Mouse (Mus musculus): ENCODE measurements at regions not wholly inside any gene's neighbourhood (a gene's known extent, or its start where the extent isn't known, plus 50 kb on each side); places are given as distances from the start of the nearest gene placed in this dataset.

GRCm38 (mm10) chr13:28898900-28899299 lies 54.6 kb downstream of the Sox4 start:
- DNase-seq (ENCODE audit: low spot score, missing footprints) = peak; percentile 41
- no peak overlapping the region for H3K9ac ChIP-seq (ENCODE audit: low read length)
- no peaks in the 10 kb centered on the region for H3K9me3 ChIP-seq (ENCODE audit: control insufficient read depth, low read length)
- ATAC-seq (ENCODE audit: low FRiP score) = no peak
- WGBS = 90% methylated on average over 4 of the region's 4 CpGs
- no peaks in the 10 kb centered on the region for H3K4me1 ChIP-seq (ENCODE audit: control insufficient read depth, insufficient read depth, low read length)
- no peak overlapping the region for H3K4me3 ChIP-seq (ENCODE audit: low read depth, low read length)
- H3K36me3 ChIP-seq (ENCODE audit: control insufficient read depth, insufficient read depth, low read length) = no peaks in the 10 kb centered on the region
- no peak overlapping the region for H3K4me2 ChIP-seq
- H3K27ac ChIP-seq (ENCODE audit: low read depth, low read length) = no peak overlapping the region
- H3K27me3 ChIP-seq (ENCODE audit: control insufficient read depth, insufficient read depth, low read length) = no peaks in the 10 kb centered on the region

DNA sequence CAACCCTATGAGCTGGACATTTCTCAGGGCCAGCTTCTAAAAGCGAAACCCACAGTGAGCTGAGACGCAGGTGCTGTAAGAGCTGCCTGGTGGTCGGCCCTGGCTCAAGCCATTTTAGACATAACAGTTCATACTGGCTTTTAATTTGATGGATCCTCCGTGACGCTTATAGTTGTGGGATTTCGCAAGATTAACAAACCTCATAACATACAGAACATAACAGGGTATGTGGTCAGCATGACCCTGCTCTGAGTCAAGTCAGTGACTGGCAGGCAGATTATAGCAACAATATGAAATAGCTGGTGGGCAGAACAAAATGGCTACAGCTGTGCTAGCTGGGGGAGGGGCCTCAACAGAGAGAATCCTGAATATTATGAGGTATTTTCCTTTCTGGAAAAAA lies 60.6 kb downstream of the Sox4 start:
- no peak for ATAC-seq (ENCODE audit: low FRiP score)
- WGBS = 93% methylated on average over 6 of the region's 6 CpGs

DNA sequence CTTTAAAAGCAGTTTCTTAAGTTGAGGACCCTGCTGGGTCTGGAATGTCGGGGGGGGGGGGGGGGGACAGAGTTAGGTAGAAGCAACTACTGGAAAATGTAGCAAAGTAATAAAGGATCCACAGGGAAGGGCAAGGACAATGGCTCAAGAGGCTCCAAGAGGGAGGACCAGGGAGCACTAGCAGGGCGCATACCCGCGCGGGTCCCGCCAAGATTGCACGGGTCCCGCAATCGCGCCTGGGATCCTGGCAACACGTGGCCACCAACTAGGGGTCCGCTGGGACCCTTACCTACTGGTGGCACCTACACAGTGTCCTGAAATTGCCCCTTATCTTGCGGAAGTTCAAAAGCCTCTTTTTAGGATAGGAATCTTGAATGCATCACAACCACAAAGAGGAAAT lies 66.4 kb downstream of the Sox4 start:
- Histone ChIP-seq H3K4me3 (ENCODE audit: low read depth, low read length) (no peak overlapping the region), H3K9me3 (ENCODE audit: control insufficient read depth, low read length) (no peaks in the 10 kb centered on the region), H3K4me2 (peak overlapping the region; percentile 29), H3K27ac (ENCODE audit: low read depth, low read length) (no peak overlapping the region), H3K9ac (ENCODE audit: low read length) (no peak overlapping the region), H3K27me3 (ENCODE audit: control insufficient read depth, insufficient read depth, low read length) (0 out of 2 replicates have a peak, but pooled peaks cover 2% of the 10 kb centered on the region), H3K36me3 (ENCODE audit: control insufficient read depth, insufficient read depth, low read length) (no peaks in the 10 kb centered on the region), H3K4me1 (ENCODE audit: control insufficient read depth, insufficient read depth, low read length) (peaks cover 22% of the 10 kb centered on the region)
- peak; percentile 90 for DNase-seq (ENCODE audit: low spot score, missing footprints)
- WGBS = 7% methylated on average over 13 of the region's 13 CpGs
- ATAC-seq (ENCODE audit: low FRiP score) = no peak

More for the DNA sequence above, 60.6 kb downstream of the Sox4 start:
- no peaks in the 10 kb centered on the region for H3K36me3 ChIP-seq (ENCODE audit: control insufficient read depth, insufficient read depth, low read length)
- H3K4me2 ChIP-seq = no peak overlapping the region
- no peak overlapping the region for H3K9ac ChIP-seq (ENCODE audit: low read length)
- H3K27me3 ChIP-seq (ENCODE audit: control insufficient read depth, insufficient read depth, low read length) = no peaks in the 10 kb centered on the region
- no peaks in the 10 kb centered on the region for H3K4me1 ChIP-seq (ENCODE audit: control insufficient read depth, insufficient read depth, low read length)
- DNase-seq (ENCODE audit: low spot score, missing footprints) = no peak
- no peak overlapping the region for H3K27ac ChIP-seq (ENCODE audit: low read depth, low read length)
- no peaks in the 10 kb centered on the region for H3K9me3 ChIP-seq (ENCODE audit: control insufficient read depth, low read length)
- H3K4me3 ChIP-seq (ENCODE audit: low read depth, low read length) = no peak overlapping the region

DNA sequence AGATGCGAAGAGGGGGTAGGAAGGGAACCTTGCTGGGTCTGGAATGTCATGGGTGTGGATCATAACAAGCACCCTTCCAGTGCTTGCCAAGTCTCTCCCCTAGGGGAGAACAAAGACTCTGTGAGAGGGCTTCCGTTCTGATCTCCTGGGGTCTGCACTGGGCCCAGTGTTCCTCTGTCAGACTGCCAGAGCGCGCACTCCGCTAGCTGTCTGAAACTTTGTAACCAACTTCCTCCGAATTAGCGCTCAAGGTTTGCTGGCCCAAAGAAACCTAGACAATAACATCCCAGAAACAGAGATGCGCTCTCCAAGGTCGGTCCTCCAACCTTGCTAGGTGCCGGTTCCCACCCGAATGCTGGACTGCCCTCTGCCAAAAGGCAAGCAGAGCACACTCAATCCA lies 66.8 kb downstream of the Sox4 start:
- Histone ChIP-seq H3K36me3 (ENCODE audit: control insufficient read depth, insufficient read depth, low read length) (no peaks in the 10 kb centered on the region), H3K4me1 (ENCODE audit: control insufficient read depth, insufficient read depth, low read length) (peaks cover 26% of the 10 kb centered on the region), H3K4me2 (peak overlapping the region; percentile 29), H3K4me3 (ENCODE audit: low read depth, low read length) (no peak overlapping the region), H3K27me3 (ENCODE audit: control insufficient read depth, insufficient read depth, low read length) (0 out of 2 replicates have a peak, but pooled peaks cover 2% of the 10 kb centered on the region), H3K9ac (ENCODE audit: low read length) (no peak overlapping the region), H3K27ac (ENCODE audit: low read depth, low read length) (no peak overlapping the region), H3K9me3 (ENCODE audit: control insufficient read depth, low read length) (no peaks in the 10 kb centered on the region)
- ATAC-seq (ENCODE audit: low FRiP score) (no peak), DNase-seq (ENCODE audit: low spot score, missing footprints) (peak; percentile 89)
- WGBS = 5% methylated on average over 11 of the region's 11 CpGs

GRCm38 (mm10) chr13:28885083-28886037 lies 68.2 kb downstream of the Sox4 start:
- H3K27me3 ChIP-seq (ENCODE audit: control insufficient read depth, insufficient read depth, low read length) = 0 out of 2 replicates have a peak, but pooled peaks cover 2% of the 10 kb centered on the region
- peak; percentile 84 for ATAC-seq (ENCODE audit: low FRiP score)
- H3K4me1 ChIP-seq (ENCODE audit: control insufficient read depth, insufficient read depth, low read length) = peaks cover 29% of the 10 kb centered on the region
- H3K9ac ChIP-seq (ENCODE audit: low read length) = peak overlapping the region; percentile 75
- H3K36me3 ChIP-seq (ENCODE audit: control insufficient read depth, insufficient read depth, low read length) = no peaks in the 10 kb centered on the region
- H3K27ac ChIP-seq (ENCODE audit: low read depth, low read length) = peak overlapping the region; percentile 4; the same call in 1 of the 2 replicates
- under 1% methylated on average over 25 of the region's 30 CpGs for WGBS
- peak overlapping the region; percentile 63 for H3K4me2 ChIP-seq
- peak overlapping the region; percentile 48 for H3K4me3 ChIP-seq (ENCODE audit: low read depth, low read length)
- peak; percentile 97 for DNase-seq (ENCODE audit: low spot score, missing footprints)
- H3K9me3 ChIP-seq (ENCODE audit: control insufficient read depth, low read length) = no peaks in the 10 kb centered on the region

GRCm38 (mm10) chr13:28884191-28884820 lies 69.2 kb downstream of the Sox4 start:
- ATAC-seq (ENCODE audit: low FRiP score) = peak; percentile 54
- Histone ChIP-seq H3K4me1 (ENCODE audit: control insufficient read depth, insufficient read depth, low read length) (peaks cover 29% of the 10 kb centered on the region), H3K27me3 (ENCODE audit: control insufficient read depth, insufficient read depth, low read length) (0 out of 2 replicates have a peak, but pooled peaks cover 2% of the 10 kb centered on the region), H3K36me3 (ENCODE audit: control insufficient read depth, insufficient read depth, low read length) (no peaks in the 10 kb centered on the region), H3K4me3 (ENCODE audit: low read depth, low read length) (peak overlapping the region; percentile 48), H3K9me3 (ENCODE audit: control insufficient read depth, low read length) (no peaks in the 10 kb centered on the region), H3K4me2 (peak overlapping the region; percentile 63), H3K9ac (ENCODE audit: low read length) (peak overlapping the region; percentile 75), H3K27ac (ENCODE audit: low read depth, low read length) (peak overlapping the region; percentile 28; the same call in 1 of the 2 replicates)
- WGBS = under 1% methylated on average over 26 of the region's 26 CpGs
- DNase-seq (ENCODE audit: low spot score, missing footprints) = peak; percentile 95

GRCm38 (mm10) chr13:28883398-28883797 lies 70.1 kb downstream of the Sox4 start:
- peak overlapping the region; percentile 48 for H3K4me3 ChIP-seq (ENCODE audit: low read depth, low read length)
- no peaks in the 10 kb centered on the region for H3K9me3 ChIP-seq (ENCODE audit: control insufficient read depth, low read length)
- H3K4me1 ChIP-seq (ENCODE audit: control insufficient read depth, insufficient read depth, low read length) = peaks cover 29% of the 10 kb centered on the region
- DNase-seq (ENCODE audit: low spot score, missing footprints) (peak; percentile 92), ATAC-seq (ENCODE audit: low FRiP score) (no peak)
- peak overlapping the region; percentile 63 for H3K4me2 ChIP-seq
- 27% methylated on average over 8 of the region's 8 CpGs for WGBS
- H3K36me3 ChIP-seq (ENCODE audit: control insufficient read depth, insufficient read depth, low read length) = no peaks in the 10 kb centered on the region
- H3K9ac ChIP-seq (ENCODE audit: low read length) = peak overlapping the region; percentile 75
- H3K27me3 ChIP-seq (ENCODE audit: control insufficient read depth, insufficient read depth, low read length) = 0 out of 2 replicates have a peak, but pooled peaks cover 2% of the 10 kb centered on the region
- no peak overlapping the region for H3K27ac ChIP-seq (ENCODE audit: low read depth, low read length)

DNA sequence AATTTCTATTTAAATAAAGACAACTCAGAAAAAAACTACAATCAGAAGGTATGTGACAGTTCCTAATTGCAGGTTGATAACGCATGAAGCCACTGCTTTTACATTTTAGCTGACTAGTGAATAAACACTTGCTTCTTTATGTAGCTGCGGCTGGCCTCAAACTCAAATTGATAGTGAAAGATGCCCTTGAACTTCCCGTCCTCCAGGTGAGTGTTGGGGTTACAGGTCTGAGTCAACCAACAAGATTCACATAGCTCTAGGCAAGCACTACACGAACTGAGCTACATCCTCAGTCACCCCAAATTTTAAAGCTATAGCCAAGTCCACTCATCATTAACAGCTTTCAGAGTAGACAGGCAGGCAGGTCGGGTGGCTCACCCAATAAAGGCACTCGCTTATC lies 72.6 kb downstream of the Sox4 start:
- no peak overlapping the region for H3K9ac ChIP-seq (ENCODE audit: low read length)
- DNase-seq (ENCODE audit: low spot score, missing footprints) = no peak
- no peak overlapping the region for H3K4me3 ChIP-seq (ENCODE audit: low read depth, low read length)
- no peak overlapping the region for H3K27ac ChIP-seq (ENCODE audit: low read depth, low read length)
- WGBS = 80% methylated on average over 6 of the region's 6 CpGs
- H3K36me3 ChIP-seq (ENCODE audit: control insufficient read depth, insufficient read depth, low read length) = no peaks in the 10 kb centered on the region
- H3K9me3 ChIP-seq (ENCODE audit: control insufficient read depth, low read length) = no peaks in the 10 kb centered on the region
- peaks cover 24% of the 10 kb centered on the region for H3K4me1 ChIP-seq (ENCODE audit: control insufficient read depth, insufficient read depth, low read length)
- H3K27me3 ChIP-seq (ENCODE audit: control insufficient read depth, insufficient read depth, low read length) = no peaks in the 10 kb centered on the region
- ATAC-seq (ENCODE audit: low FRiP score) = no peak
- H3K4me2 ChIP-seq = peak overlapping the region; percentile 63

DNA sequence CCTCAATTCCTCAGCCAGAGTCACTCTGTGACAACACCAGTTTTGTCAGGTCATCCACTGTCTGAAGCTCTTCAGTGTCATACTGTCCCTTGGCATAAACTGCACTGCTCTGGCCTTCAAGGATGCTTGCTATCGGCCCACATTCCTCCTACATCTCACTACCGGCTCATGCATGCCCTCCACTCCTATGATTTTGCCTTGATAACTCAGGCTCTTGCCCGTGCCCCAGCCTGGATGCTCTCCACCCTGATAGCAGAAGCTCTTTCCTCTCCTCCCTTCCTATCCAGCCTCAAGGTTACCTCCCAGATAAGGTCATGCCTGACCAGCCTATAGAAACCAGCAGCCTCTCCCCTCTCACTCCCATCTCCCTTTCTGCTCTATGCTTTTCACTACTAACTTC lies 74.8 kb downstream of the Sox4 start:
- ATAC-seq (ENCODE audit: low FRiP score) (no peak), DNase-seq (ENCODE audit: low spot score, missing footprints) (no peak)
- WGBS = 86% methylated on average over 3 of the region's 3 CpGs
- Histone ChIP-seq H3K9ac (ENCODE audit: low read length) (no peak overlapping the region), H3K4me3 (ENCODE audit: low read depth, low read length) (no peak overlapping the region), H3K4me1 (ENCODE audit: control insufficient read depth, insufficient read depth, low read length) (peaks cover 20% of the 10 kb centered on the region), H3K27me3 (ENCODE audit: control insufficient read depth, insufficient read depth, low read length) (no peaks in the 10 kb centered on the region), H3K9me3 (ENCODE audit: control insufficient read depth, low read length) (no peaks in the 10 kb centered on the region), H3K36me3 (ENCODE audit: control insufficient read depth, insufficient read depth, low read length) (peaks cover 5% of the 10 kb centered on the region; the same call in 1 of the 2 replicates), H3K27ac (ENCODE audit: low read depth, low read length) (no peak overlapping the region), H3K4me2 (no peak overlapping the region)

Data from midbrain, embryonic 11.5 days (tissue).